Mouse (Mus musculus): Measurements from ENCODE around the gene Kat14.
"Not testable (repeated sequence)": the region's sequence is repeated elsewhere in the genome, so short reads cannot be mapped to it uniquely, and the experiment has no call there.

Gene Kat14

GRCm38 (mm10) chr2:144368400-144369019 lies at the start of gene Kat14, which contains the start of gene Pet117:
Gene Kat14, plus strand, starts transcription at chr2:144368983.
Gene Pet117, plus strand, starts transcription at chr2:144368996.
- DNase-seq (ENCODE audit: low read depth) = peak; percentile 95

GRCm38 (mm10) chr2:144324218-144324617 lies 44.6 kb upstream of the Kat14 start:
- DNase-seq (ENCODE audit: low read depth) = no peak

- DNase-seq (ENCODE audit: low read depth) = no peak
These were observed 39.3 kb upstream of the Kat14 start for GRCm38 (mm10) chr2:144329451-144329850.

GRCm38 (mm10) chr2:144329937-144330336 lies 38.8 kb upstream of the Kat14 start:
- DNase-seq (ENCODE audit: low read depth) = no peak

- no peak for DNase-seq (ENCODE audit: low read depth)
These were observed 38.3 kb upstream of the Kat14 start for GRCm38 (mm10) chr2:144330352-144330959.

GRCm38 (mm10) chr2:144330960-144331371 lies 37.8 kb upstream of the Kat14 start:
- peak; percentile 24 for DNase-seq (ENCODE audit: low read depth)

- DNase-seq (ENCODE audit: low read depth) = no peak
These were observed 37.1 kb upstream of the Kat14 start, which contains the start of gene Ovol2 for GRCm38 (mm10) chr2:144331401-144332302. Gene Ovol2, minus strand, starts transcription at chr2:144332146.

- no peak for DNase-seq (ENCODE audit: low read depth)
These were observed 36.3 kb upstream of the Kat14 start for GRCm38 (mm10) chr2:144332486-144332885.

GRCm38 (mm10) chr2:144333138-144333842 lies 35.5 kb upstream of the Kat14 start:
- no peak for DNase-seq (ENCODE audit: low read depth)

- DNase-seq (ENCODE audit: low read depth) = no peak
These were observed 31.6 kb upstream of the Kat14 start for GRCm38 (mm10) chr2:144337230-144337629.

- no peak for DNase-seq (ENCODE audit: low read depth)
These were observed 31.1 kb upstream of the Kat14 start for GRCm38 (mm10) chr2:144337701-144338100.

GRCm38 (mm10) chr2:144338149-144338548 lies 30.6 kb upstream of the Kat14 start:
- DNase-seq (ENCODE audit: low read depth) = not testable (repeated sequence)

GRCm38 (mm10) chr2:144343158-144343557 lies 25.6 kb upstream of the Kat14 start:
- DNase-seq (ENCODE audit: low read depth) = peak; percentile 27

- DNase-seq (ENCODE audit: low read depth) = peak; percentile 43
These were observed 20.3 kb upstream of the Kat14 start for GRCm38 (mm10) chr2:144348525-144348924.

- DNase-seq (ENCODE audit: low read depth) = no peak
These were observed 15.9 kb upstream of the Kat14 start for GRCm38 (mm10) chr2:144352843-144353242.

- peak; percentile 87 for DNase-seq (ENCODE audit: low read depth)
These were observed 238 bp downstream of the Kat14 start for GRCm38 (mm10) chr2:144369020-144369421.

- DNase-seq (ENCODE audit: low read depth) = no peak
These were observed 728 bp downstream of the Kat14 start for GRCm38 (mm10) chr2:144369511-144369910.

- DNase-seq (ENCODE audit: low read depth) = no peak
These were observed 2.8 kb downstream of the Kat14 start for GRCm38 (mm10) chr2:144371566-144371965.

- no peak for DNase-seq (ENCODE audit: low read depth)
These were observed 4.3 kb downstream of the Kat14 start for GRCm38 (mm10) chr2:144373063-144373462.

GRCm38 (mm10) chr2:144375063-144375703 lies 6.4 kb downstream of the Kat14 start:
- DNase-seq (ENCODE audit: low read depth) = no peak

- DNase-seq (ENCODE audit: low read depth) = no peak
These were observed 12.5 kb downstream of the Kat14 start for GRCm38 (mm10) chr2:144381293-144381692.
